Mouse (Mus musculus) cortical plate, adult 2 months (tissue): ENCODE measurements around the gene Rap1gap.

ENCODE experiments used
- CTCF ChIP-seq: fragments of 200-500 bp; IDR thresholded peaks from 2 replicates; pipeline ENCODE4 v1.5.1; 2011; ENCODE audit warnings: mild to moderate bottlenecking, control low read depth, low read length; ENCODE audit not compliant: insufficient read depth; ENCODE audit errors: extremely low read depth
- POLR2A ChIP-seq: fragments of 200-500 bp; IDR thresholded peaks from 2 replicates; pipeline ENCODE4 v1.6.1; 2011; ENCODE audit warnings: mild to moderate bottlenecking, low read length, control low read depth; ENCODE audit not compliant: insufficient read depth; ENCODE audit errors: extremely low read depth

DNA sequence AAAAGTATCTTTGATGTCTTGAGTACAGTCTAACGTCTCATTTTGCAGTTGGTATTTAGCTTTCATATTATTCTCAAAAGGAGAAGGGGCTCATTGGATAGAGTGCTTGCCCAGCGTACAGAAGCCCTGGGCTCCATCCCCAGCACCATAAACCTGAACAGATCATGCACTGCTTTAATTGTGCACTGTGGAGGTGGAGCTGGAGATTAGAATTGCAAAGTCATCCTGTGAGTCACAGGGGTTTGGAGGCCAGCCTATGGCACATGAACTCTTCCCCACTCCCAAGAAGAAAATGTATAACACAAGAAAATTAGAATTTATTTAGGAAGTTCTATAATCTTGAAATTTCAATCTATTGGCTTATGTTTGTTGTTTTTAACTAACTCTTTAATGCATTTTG, 21.1 kb upstream of the Rap1gap start:
- TF ChIP-seq CTCF (no peak), POLR2A (no peak)
